Mouse (Mus musculus) right cerebral cortex, postnatal 10 days (tissue): ENCODE data around the gene Abca5.
A peak's percentile ranks its signal among the peaks of the same experiment; 100 is the strongest.

Experiments
- DNase-seq, 2 experiments: peaks; one replicate each; pipeline ENCODE4 v3.0.0; 2021; ENCODE audit warnings: low spot score in 2 of 2

Gene Abca5

GRCm38 (mm10) chr11:110303411-110303810, 34.1 kb downstream of the Abca5 start:
- no peak for DNase-seq

GRCm38 (mm10) chr11:110297917-110298533, 39.5 kb downstream of the Abca5 start:
- DNase-seq = no peak

GRCm38 (mm10) chr11:110290586-110290985, 46.9 kb downstream of the Abca5 start:
- no peak for DNase-seq

- no peak for DNase-seq
Measured at GRCm38 (mm10) chr11:110288423-110288822, 49.1 kb downstream of the Abca5 start.

GRCm38 (mm10) chr11:110287694-110288093, 49.8 kb downstream of the Abca5 start:
- DNase-seq = no peak

GRCm38 (mm10) chr11:110286331-110286730, 51.2 kb downstream of the Abca5 start:
- DNase-seq = no peak

- no peak for DNase-seq
Measured at GRCm38 (mm10) chr11:110284849-110285248, 52.7 kb downstream of the Abca5 start.

- DNase-seq = no peak
Measured at GRCm38 (mm10) chr11:110284185-110284787, 53.2 kb downstream of the Abca5 start.

- DNase-seq = no peak
Measured at GRCm38 (mm10) chr11:110274794-110275193, 62.7 kb downstream of the Abca5 start.

GRCm38 (mm10) chr11:110271745-110272144, 65.8 kb downstream of the Abca5 start:
- peak; percentile 68 to 74 for DNase-seq

- peak; percentile 74 to 92 for DNase-seq
Measured at GRCm38 (mm10) chr11:110268244-110268844, 69.2 kb downstream of the Abca5 start.

- DNase-seq = no peak
Measured at GRCm38 (mm10) chr11:110267232-110267631, 70.3 kb downstream of the Abca5 start.

GRCm38 (mm10) chr11:110266757-110267156, 70.8 kb downstream of the Abca5 start:
- DNase-seq = peak; percentile 54 to 61

GRCm38 (mm10) chr11:110261867-110262266, 75.6 kb downstream of the Abca5 start:
- no peak for DNase-seq

GRCm38 (mm10) chr11:110257911-110258310, 79.6 kb downstream of the Abca5 start:
- no peak for DNase-seq

GRCm38 (mm10) chr11:110257061-110257460, 80.5 kb downstream of the Abca5 start:
- no peak for DNase-seq

- no peak for DNase-seq
Measured at GRCm38 (mm10) chr11:110252256-110252655, 85.3 kb downstream of the Abca5 start.

- no peak for DNase-seq
Measured at GRCm38 (mm10) chr11:110251534-110251933, 86.0 kb downstream of the Abca5 start, which contains the start of gene Abca6. TSS of gene Abca6 (minus strand) at chr11:110251776.

- DNase-seq = no peak
Measured at GRCm38 (mm10) chr11:110244730-110245129, 92.8 kb downstream of the Abca5 start.

GRCm38 (mm10) chr11:110237466-110237865, 100.0 kb downstream of the Abca5 start:
- no peak for DNase-seq

GRCm38 (mm10) chr11:110232975-110233374, 104.5 kb downstream of the Abca5 start:
- no peak for DNase-seq
